ENCODE assay signal across 12 mouse cellular contexts in genomic region chr5:145101451-145101850, GRCm38 (mm10). TPM values are rescaled to one million over a fixed set of nuclear protein-coding genes. Genes with fewer than 3 reads are reported as not detected.
A peak's percentile ranks its signal among the peaks of the same experiment; 100 is the strongest.
DNase-seq lines count a peak whose midpoint lies in the region; ATAC-seq and TF ChIP-seq lines count a peak whose summit lies in the region.
"Not testable (repeated sequence)": the region's sequence is repeated elsewhere in the genome, so short reads cannot be mapped to it uniquely, and the experiment has no call there.
"Had no signal": no experiment of that assay in that cellular context is flagged by ENCODE, and none has a peak within 500 bp of the region (broad histone marks: within the 10 kb centered on the region; RNA-seq: fewer than 3 reads in every experiment).

No protein-coding gene starts in this region.

- not testable (repeated sequence) for TF ChIP-seq CTCF in intestine, postnatal 0 days (IDR thresholded peaks at IDR 0.05; ENCODE audit: low read depth); small intestine, adult 2 months (IDR thresholded peaks at IDR 0.05; ENCODE audit: extremely low read depth, insufficient read length, insufficient replicate concordance, low read depth, low read length); stomach, postnatal 0 days (IDR thresholded peaks at IDR 0.05; ENCODE audit: low read depth)

- not testable (repeated sequence) for H3K27ac ChIP-seq in embryonic facial prominence, embryonic 11.5 days (replicated peaks; ENCODE audit: low read depth, low read length); intestine, embryonic 14.5 days (ENCODE audit: low read depth); stomach, postnatal 0 days (replicated peaks)
- H3K27ac ChIP-seq in intestine, postnatal 0 days (ENCODE audit: low read depth, low read length) = 0 out of 2 replicates have a peak overlapping the region, but pooled peaks have one; percentile 28
- H3K27ac ChIP-seq in small intestine, adult 2 months (ENCODE audit: insufficient read depth, low read depth, low read length) = peak overlapping the region; percentile 27; the same call in 1 of the 2 replicates

- not testable (repeated sequence) for H3K27me3 ChIP-seq in embryonic facial prominence, embryonic 11.5 days (ENCODE audit: control insufficient read depth, insufficient read depth, low read length); intestine, embryonic 14.5 days (replicated peaks; ENCODE audit: control insufficient read depth, insufficient read depth, low read length); intestine, postnatal 0 days (replicated peaks; ENCODE audit: control insufficient read depth, insufficient read depth, low read length); small intestine, adult 2 months (ENCODE audit: control insufficient read depth, insufficient read depth, low read length); stomach, postnatal 0 days (ENCODE audit: control insufficient read depth, insufficient read depth, low read length)

- H3K36me3 ChIP-seq in embryonic facial prominence, embryonic 11.5 days (replicated peaks; ENCODE audit: control insufficient read depth, insufficient read depth, low read depth, low read length) = peaks cover 11% of the 10 kb centered on the region
- H3K36me3 ChIP-seq in intestine, embryonic 14.5 days (ENCODE audit: control insufficient read depth, insufficient read depth, low read length) = peaks cover 85% of the 10 kb centered on the region
- H3K36me3 ChIP-seq in intestine, postnatal 0 days (ENCODE audit: control insufficient read depth, insufficient read depth) = peaks cover 84% of the 10 kb centered on the region
- H3K36me3 ChIP-seq in small intestine, adult 2 months (ENCODE audit: control insufficient read depth, insufficient read depth, low read length) = peaks cover 70% of the 10 kb centered on the region
- peaks cover 32% of the 10 kb centered on the region for H3K36me3 ChIP-seq in stomach, postnatal 0 days (ENCODE audit: control insufficient read depth, insufficient read depth, low read length)

- WGBS in embryonic facial prominence, embryonic 11.5 days = 95% methylated on average over 11 of the region's 11 CpGs
- WGBS in intestine, embryonic 14.5 days = 97% methylated on average over 11 of the region's 11 CpGs
- 96% methylated on average over 11 of the region's 11 CpGs for whole genome bisulfite sequencing in intestine, postnatal 0 days
- 96% methylated on average over 11 of the region's 11 CpGs for WGBS in small intestine, adult 2 months
- WGBS in stomach, postnatal 0 days = 95% methylated on average over 11 of the region's 11 CpGs

- not testable (repeated sequence) for DNase-seq in embryonic facial prominence, embryonic 11.5 days (ENCODE audit: low spot score); intestine, embryonic 14.5 days (ENCODE audit: low spot score); stomach, postnatal 0 days (ENCODE audit: low spot score)
- DNase-seq in heart, adult 11 months = peak; percentile 81

- H3K4me2 ChIP-seq in embryonic facial prominence, embryonic 11.5 days (ENCODE audit: low read depth, low read length); intestine, embryonic 14.5 days (ENCODE audit: low read length); intestine, postnatal 0 days (replicated peaks; ENCODE audit: low read depth); stomach, postnatal 0 days (replicated peaks; ENCODE audit: low read depth): not testable (repeated sequence)

- not testable (repeated sequence) for TF ChIP-seq EP300 in stomach, postnatal 0 days (optimal IDR thresholded peaks at IDR 0.05)

- H3K4me3 ChIP-seq in embryonic facial prominence, embryonic 11.5 days (ENCODE audit: low read depth, low read length); intestine, embryonic 14.5 days (ENCODE audit: low read depth, low read length); intestine, postnatal 0 days (ENCODE audit: low read depth, low read length); small intestine, adult 2 months (ENCODE audit: low read depth, low read length); stomach, postnatal 0 days (ENCODE audit: low read depth, low read length): not testable (repeated sequence)

- H3K9ac ChIP-seq in embryonic facial prominence, embryonic 11.5 days (replicated peaks; ENCODE audit: low read length); intestine, embryonic 14.5 days (ENCODE audit: low read length); intestine, postnatal 0 days (ENCODE audit: low read depth, low read length); stomach, postnatal 0 days (ENCODE audit: low read length): not testable (repeated sequence)

- H3K9me3 ChIP-seq in embryonic facial prominence, embryonic 11.5 days (replicated peaks; ENCODE audit: control insufficient read depth, low read length); intestine, embryonic 14.5 days (ENCODE audit: control insufficient read depth, low read length); intestine, postnatal 0 days (ENCODE audit: control insufficient read depth); stomach, postnatal 0 days (ENCODE audit: control insufficient read depth, low read length): not testable (repeated sequence)

- ATAC-seq in embryonic facial prominence, embryonic 11.5 days (replicated peaks; ENCODE audit: insufficient number of reproducible peaks, low FRiP score, low TSS enrichment, low read depth) = peak; percentile 58; the same call in 1 of the 2 replicates
- 0 out of 2 replicates have a peak, but pooled peaks have one; percentile 16 for ATAC-seq in intestine, embryonic 14.5 days (replicated peaks; ENCODE audit: low FRiP score, low TSS enrichment, low read depth)
- ATAC-seq in intestine, postnatal 0 days = not testable (repeated sequence)
- ATAC-seq in stomach, postnatal 0 days (ENCODE audit: low FRiP score, low TSS enrichment) = peak; percentile 9; the same call in 1 of the 2 replicates

- not testable (repeated sequence) for TF ChIP-seq POLR2A in small intestine, adult 2 months (IDR thresholded peaks at IDR 0.05; ENCODE audit: low read depth, low read length)

- H3K4me1 ChIP-seq in embryonic facial prominence, embryonic 11.5 days (ENCODE audit: control insufficient read depth, insufficient read depth, low read length); intestine, embryonic 14.5 days (replicated peaks; ENCODE audit: control insufficient read depth, insufficient read depth, low read length); intestine, postnatal 0 days (replicated peaks; ENCODE audit: control insufficient read depth, insufficient read depth, low read length); stomach, postnatal 0 days (replicated peaks; ENCODE audit: control insufficient read depth, insufficient read depth): not testable (repeated sequence)
- H3K4me1 ChIP-seq in small intestine, adult 2 months (ENCODE audit: control insufficient read depth, insufficient read depth, insufficient read length, low read length) = peaks cover 34% of the 10 kb centered on the region

RNA-seq across cellular contexts. Expression of gene Arpc1b, which starts 12.6 kb away (rescaled TPM):
- 55.5 and 65.0 TPM in 2 replicates for polyA plus RNA-seq in embryonic facial prominence, embryonic 11.5 days (2014; fragmentation: Nextera tagmentation; extraction: Ambion mirVana)
- polyA plus RNA-seq in intestine, embryonic 14.5 days (2014; fragmentation: Nextera tagmentation; extraction: Ambion mirVana) = 281 and 305 TPM in 2 replicates
- polyA plus RNA-seq in intestine, postnatal 0 days (2015; fragmentation: Nextera tagmentation; extraction: Ambion mirVana) = 573 and 610 TPM in 2 replicates
- polyA plus RNA-seq in small intestine, adult 2 months (2012; rRNA removed) = 595 and 1,197 TPM in 2 replicates
- polyA plus RNA-seq in stomach, postnatal 0 days (2015; fragmentation: Nextera tagmentation; extraction: Ambion mirVana) = 283 and 304 TPM in 2 replicates

RNA-seq across cellular contexts. Expression of gene Kpna7, which starts 17.6 kb away (rescaled TPM):
- polyA plus RNA-seq in embryonic facial prominence, embryonic 11.5 days (2014; fragmentation: Nextera tagmentation; extraction: Ambion mirVana) = not detected in 2 replicates
- polyA plus RNA-seq in intestine, embryonic 14.5 days (2014; fragmentation: Nextera tagmentation; extraction: Ambion mirVana) = 0.07 TPM in 1 of 2 replicates, not detected in the other
- polyA plus RNA-seq in intestine, postnatal 0 days (2015; fragmentation: Nextera tagmentation; extraction: Ambion mirVana) = 0.08 and 0.13 TPM in 2 replicates
- polyA plus RNA-seq in small intestine, adult 2 months (2012; rRNA removed) = not detected in 2 replicates
- 0.10 and 0.17 TPM in 2 replicates for polyA plus RNA-seq in stomach, postnatal 0 days (2015; fragmentation: Nextera tagmentation; extraction: Ambion mirVana)
- polyA plus RNA-seq: activated CD4-positive, CD25-positive, alpha-beta regulatory T cell, adult 4 months; adrenal gland, adult 2 months; brain, embryonic 14.5 days; C2C12; CD4-positive, CD25-positive, alpha-beta regulatory T cell, adult 4 months; G1E had no signal

RNA-seq across cellular contexts. Expression of gene Arpc1a, which starts 17.8 kb away (rescaled TPM):
- polyA plus RNA-seq in embryonic facial prominence, embryonic 11.5 days (2014; fragmentation: Nextera tagmentation; extraction: Ambion mirVana) = 157 and 161 TPM in 2 replicates
- polyA plus RNA-seq in intestine, embryonic 14.5 days (2014; fragmentation: Nextera tagmentation; extraction: Ambion mirVana) = 147 and 154 TPM in 2 replicates
- polyA plus RNA-seq in intestine, postnatal 0 days (2015; fragmentation: Nextera tagmentation; extraction: Ambion mirVana) = 122 and 130 TPM in 2 replicates
- 59.7 and 105 TPM in 2 replicates for polyA plus RNA-seq in small intestine, adult 2 months (2012; rRNA removed)
- polyA plus RNA-seq in stomach, postnatal 0 days (2015; fragmentation: Nextera tagmentation; extraction: Ambion mirVana) = 142 and 145 TPM in 2 replicates

RNA-seq across cellular contexts. Expression of gene Pdap1, which starts 38.6 kb away (rescaled TPM):
- polyA plus RNA-seq in embryonic facial prominence, embryonic 11.5 days (2014; fragmentation: Nextera tagmentation; extraction: Ambion mirVana) = 113 and 121 TPM in 2 replicates
- polyA plus RNA-seq in intestine, embryonic 14.5 days (2014; fragmentation: Nextera tagmentation; extraction: Ambion mirVana) = 85.9 and 98.7 TPM in 2 replicates
- polyA plus RNA-seq in intestine, postnatal 0 days (2015; fragmentation: Nextera tagmentation; extraction: Ambion mirVana) = 49.4 and 55.5 TPM in 2 replicates
- 8.5 and 18.7 TPM in 2 replicates for polyA plus RNA-seq in small intestine, adult 2 months (2012; rRNA removed)
- polyA plus RNA-seq in stomach, postnatal 0 days (2015; fragmentation: Nextera tagmentation; extraction: Ambion mirVana) = 51.1 and 62.0 TPM in 2 replicates

RNA-seq across cellular contexts. Expression of gene Bud31, which starts 38.7 kb away (rescaled TPM):
- polyA plus RNA-seq in embryonic facial prominence, embryonic 11.5 days (2014; fragmentation: Nextera tagmentation; extraction: Ambion mirVana) = 281 and 299 TPM in 2 replicates
- 187 and 188 TPM in 2 replicates for polyA plus RNA-seq in intestine, embryonic 14.5 days (2014; fragmentation: Nextera tagmentation; extraction: Ambion mirVana)
- 155 and 160 TPM in 2 replicates for polyA plus RNA-seq in intestine, postnatal 0 days (2015; fragmentation: Nextera tagmentation; extraction: Ambion mirVana)
- 28.1 and 52.8 TPM in 2 replicates for polyA plus RNA-seq in small intestine, adult 2 months (2012; rRNA removed)
- polyA plus RNA-seq in stomach, postnatal 0 days (2015; fragmentation: Nextera tagmentation; extraction: Ambion mirVana) = 128 and 129 TPM in 2 replicates
